Mouse (Mus musculus) ES-Bruce4 (cell line): ENCODE results near the gene Neurl3. TPM values are rescaled to one million over a fixed set of nuclear protein-coding genes. Genes with fewer than 3 reads are reported as not detected.

ENCODE experiments used
- H3K27ac ChIP-seq: 2 replicates; pipeline ENCODE4 v1.5.1; 2012; ENCODE audit warnings: low read length, inconsistent platforms; ENCODE audit not compliant: insufficient read depth
- H3K27me3 ChIP-seq: 2 replicates; pipeline ENCODE4 v1.6.1; 2012; ENCODE audit warnings: mild to moderate bottlenecking, low read length, inconsistent platforms; ENCODE audit not compliant: control insufficient read depth, poor library complexity, insufficient read depth, severe bottlenecking
- H3K36me3 ChIP-seq: 2 replicates; pipeline ENCODE4 v1.6.1; 2012; ENCODE audit warnings: inconsistent platforms, mild to moderate bottlenecking, low read length, moderate library complexity; ENCODE audit not compliant: control insufficient read depth, poor library complexity, insufficient read depth, severe bottlenecking
- H3K4me1 ChIP-seq: one replicate; pipeline ENCODE4 v1.8.1; 2011; ENCODE audit warnings: low read length; ENCODE audit not compliant: control insufficient read depth, insufficient read depth
- H3K4me3 ChIP-seq: 2 replicates; pipeline ENCODE4 v1.5.1; 2011; ENCODE audit warnings: low read depth, mild to moderate bottlenecking, low read length
- H3K9ac ChIP-seq: 2 replicates; pipeline ENCODE4 v1.6.1; 2012; ENCODE audit warnings: low read depth, mild to moderate bottlenecking, inconsistent platforms; ENCODE audit not compliant: poor library complexity, severe bottlenecking
- H3K9me3 ChIP-seq: replicated peaks from 2 replicates; pipeline ENCODE4 v1.6.1; 2012; ENCODE audit warnings: mild to moderate bottlenecking, low read length, inconsistent platforms; ENCODE audit not compliant: control insufficient read depth, poor library complexity, insufficient read depth, severe bottlenecking
- CTCF ChIP-seq: IDR thresholded peaks from one replicate; pipeline ENCODE4 v1.8.1; 2011; ENCODE audit warnings: low read depth, low read length
- EP300 ChIP-seq: IDR thresholded peaks from 2 replicates; pipeline ENCODE4 v1.6.1; 2011; ENCODE audit warnings: low read depth, low read length; ENCODE audit not compliant: insufficient read depth
- POLR2A ChIP-seq: IDR thresholded peaks from one replicate; pipeline ENCODE4 v1.8.1; 2011; ENCODE audit warnings: low read length; ENCODE audit not compliant: insufficient read depth
- polyA plus RNA-seq: library from polyadenylated mRNA; stranded (reverse); fragments of >200 nt; gene quantifications from 2 replicates; pipeline ENCODE4 v1.2.4, GENCODE M21; 2011; ENCODE audit warnings: low read depth; ENCODE audit not compliant: missing spikeins, insufficient read depth, insufficient read length

Gene Neurl3
- polyA plus RNA-seq, 1 experiment = not detected

DNA sequence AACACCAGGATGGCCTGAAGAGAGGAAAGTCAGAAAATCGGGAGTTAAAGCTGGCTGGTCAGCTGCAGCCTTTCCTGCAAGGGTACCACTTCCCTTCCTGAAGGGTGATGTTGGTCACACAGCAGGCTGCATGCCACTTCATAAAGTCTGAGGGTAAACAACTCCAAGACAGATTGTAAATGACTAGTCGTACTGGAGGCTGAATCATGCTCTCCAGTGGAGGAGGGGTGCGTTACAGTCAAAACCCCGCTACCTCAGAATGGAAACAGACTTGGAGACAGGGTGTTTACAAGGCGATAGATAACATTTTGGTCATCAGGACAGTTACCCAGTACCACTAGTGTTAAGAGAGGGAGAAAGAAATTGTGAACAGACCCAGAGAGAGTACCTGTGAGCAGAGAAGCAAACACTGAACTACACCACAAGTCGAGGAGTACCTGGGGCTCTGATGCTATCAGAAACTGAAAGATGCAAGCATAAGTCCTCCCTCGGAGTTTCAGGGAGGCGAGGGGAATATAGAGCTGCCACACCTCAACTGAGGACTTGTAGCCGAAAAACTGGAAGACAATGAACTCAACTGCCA lies 39.3 kb downstream of the Neurl3 start:
- no peaks in the 10 kb centered on the region for H3K27me3 ChIP-seq
- no peaks in the 10 kb centered on the region for H3K9me3 ChIP-seq
- H3K9ac ChIP-seq = no peak overlapping the region
- TF ChIP-seq POLR2A = no peak
- no peak for TF ChIP-seq CTCF
- no peak for TF ChIP-seq EP300
- no peak overlapping the region for H3K27ac ChIP-seq
- H3K4me3 ChIP-seq = no peak overlapping the region
- H3K4me1 ChIP-seq = peaks cover 1% of the 10 kb centered on the region
- peaks cover 13% of the 10 kb centered on the region for H3K36me3 ChIP-seq

DNA sequence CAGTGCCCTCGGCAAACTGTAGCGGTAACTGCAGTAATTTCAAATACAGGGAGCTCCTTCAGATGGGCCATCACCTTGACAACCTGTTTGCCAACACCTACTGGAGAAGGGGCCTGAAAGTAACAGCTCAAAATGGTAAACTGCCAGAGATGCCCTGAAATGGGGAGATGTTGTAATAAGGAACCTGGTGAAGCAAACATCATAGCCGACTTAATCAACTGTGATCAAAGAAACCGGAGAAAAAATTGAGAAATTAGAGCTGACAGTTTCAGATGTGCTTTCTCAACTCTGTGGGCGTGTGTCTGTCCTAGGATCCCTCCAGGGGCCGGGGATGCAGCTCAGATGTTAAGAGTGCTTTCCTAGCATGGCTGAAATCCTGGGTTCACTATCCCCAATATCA lies 41.3 kb downstream of the Neurl3 start:
- Histone ChIP-seq H3K9me3 (no peaks in the 10 kb centered on the region), H3K27ac (no peak overlapping the region), H3K4me3 (no peak overlapping the region), H3K9ac (no peak overlapping the region), H3K4me1 (no peaks in the 10 kb centered on the region), H3K36me3 (peaks cover 21% of the 10 kb centered on the region), H3K27me3 (no peaks in the 10 kb centered on the region)
- TF ChIP-seq EP300 (no peak), CTCF (no peak), POLR2A (no peak)

GRCm38 (mm10) chr1:36230919-36231705 lies 43.4 kb downstream of the Neurl3 start:
- H3K27me3 ChIP-seq = no peaks in the 10 kb centered on the region
- no peak for TF ChIP-seq POLR2A
- H3K9me3 ChIP-seq = no peaks in the 10 kb centered on the region
- H3K36me3 ChIP-seq = peaks cover 23% of the 10 kb centered on the region
- no peaks in the 10 kb centered on the region for H3K4me1 ChIP-seq
- H3K9ac ChIP-seq = no peak overlapping the region
- H3K27ac ChIP-seq = no peak overlapping the region
- no peak overlapping the region for H3K4me3 ChIP-seq

GRCm38 (mm10) chr1:36228461-36228860 lies 46.0 kb downstream of the Neurl3 start:
- no peak for TF ChIP-seq EP300
- TF ChIP-seq POLR2A = no peak
- no peak for TF ChIP-seq CTCF
- Histone ChIP-seq H3K36me3 (peaks cover 20% of the 10 kb centered on the region), H3K4me3 (no peak overlapping the region), H3K9ac (no peak overlapping the region), H3K4me1 (no peaks in the 10 kb centered on the region), H3K9me3 (no peaks in the 10 kb centered on the region), H3K27me3 (no peaks in the 10 kb centered on the region), H3K27ac (no peak overlapping the region)

GRCm38 (mm10) chr1:36224648-36225047 lies 49.8 kb downstream of the Neurl3 start:
- no peak overlapping the region for H3K27ac ChIP-seq
- no peak overlapping the region for H3K9ac ChIP-seq
- no peaks in the 10 kb centered on the region for H3K4me1 ChIP-seq
- TF ChIP-seq POLR2A = no peak
- TF ChIP-seq CTCF = no peak
- no peak for TF ChIP-seq EP300
- no peaks in the 10 kb centered on the region for H3K9me3 ChIP-seq
- H3K36me3 ChIP-seq = peaks cover 25% of the 10 kb centered on the region
- H3K27me3 ChIP-seq = no peaks in the 10 kb centered on the region
- H3K4me3 ChIP-seq = no peak overlapping the region

Other genes starting within 250 kb of the Neurl3 start
- gene Hs6st1, start 206.3 kb downstream of the Neurl3 start, polyA plus RNA-seq = 75.6 and 79.2 TPM in 2 replicates
- gene Uggt1, start 30.0 kb downstream of the Neurl3 start, polyA plus RNA-seq = 76.7 and 77.5 TPM in 2 replicates
- 3.5 and 4.1 TPM in 2 replicates for gene Arid5a, start 33.1 kb upstream of the Neurl3 start, polyA plus RNA-seq
- gene Kansl3, start 94.5 kb upstream of the Neurl3 start, polyA plus RNA-seq = 48.2 and 48.4 TPM in 2 replicates
- gene Fer1l5, start 97.6 kb upstream of the Neurl3 start, polyA plus RNA-seq = not detected in 2 replicates
- gene Lman2l, start 170.6 kb upstream of the Neurl3 start, polyA plus RNA-seq = 26.9 and 27.4 TPM in 2 replicates
- 4.7 and 5.4 TPM in 2 replicates for gene Cnnm4, start 196.9 kb upstream of the Neurl3 start, polyA plus RNA-seq
- 17.4 and 18.0 TPM in 2 replicates for gene Cnnm3, start 237.2 kb upstream of the Neurl3 start, polyA plus RNA-seq